Mouse (Mus musculus) right cerebral cortex, adult 2 months (tissue): ENCODE results near the gene Sar1a.

ENCODE experiments used
- DNase-seq, 2 experiments: peaks; one replicate each; pipeline ENCODE4 v3.0.0; 2021 to 2022; ENCODE audit warnings: low spot score in 2 of 2

Gene Sar1a

GRCm38 (mm10) chr10:61680015-61680913 lies at the start of gene Sar1a:
Gene Sar1a, plus strand, starts transcription at chr10:61680299.
- DNase-seq, result peak; percentile 96 to 98

GRCm38 (mm10) chr10:61632445-61632844 lies 47.7 kb upstream of the Sar1a start:
- no peak for DNase-seq

- DNase-seq, result no peak
Measured at GRCm38 (mm10) chr10:61637055-61637454, 43.0 kb upstream of the Sar1a start.

GRCm38 (mm10) chr10:61640363-61640762 lies 39.7 kb upstream of the Sar1a start:
- no peak for DNase-seq

GRCm38 (mm10) chr10:61646557-61646956 lies 33.5 kb upstream of the Sar1a start:
- no peak for DNase-seq

GRCm38 (mm10) chr10:61647790-61648736 lies 32.0 kb upstream of the Sar1a start, which contains the start of gene Ppa1:
Gene Ppa1, plus strand, starts transcription at chr10:61648552.
- peak; percentile 84 to 85 for DNase-seq

GRCm38 (mm10) chr10:61648737-61649645 lies 31.1 kb upstream of the Sar1a start:
- DNase-seq, result peak; percentile 22

GRCm38 (mm10) chr10:61654105-61654504 lies 26.0 kb upstream of the Sar1a start:
- no peak for DNase-seq

- DNase-seq, result no peak
Measured at GRCm38 (mm10) chr10:61654691-61655090, 25.4 kb upstream of the Sar1a start.

GRCm38 (mm10) chr10:61655188-61655587 lies 24.9 kb upstream of the Sar1a start:
- DNase-seq, result no peak

GRCm38 (mm10) chr10:61656928-61657882 lies 22.9 kb upstream of the Sar1a start:
- no peak for DNase-seq

GRCm38 (mm10) chr10:61657985-61658384 lies 22.1 kb upstream of the Sar1a start:
- peak in 1 of 2 experiments; percentile 42 for DNase-seq

- DNase-seq, result no peak
Measured at GRCm38 (mm10) chr10:61661887-61662286, 18.2 kb upstream of the Sar1a start.

- no peak for DNase-seq
Measured at GRCm38 (mm10) chr10:61662391-61662988, 17.6 kb upstream of the Sar1a start.

- DNase-seq, result no peak
Measured at GRCm38 (mm10) chr10:61665111-61665510, 15.0 kb upstream of the Sar1a start.

GRCm38 (mm10) chr10:61665651-61666050 lies 14.4 kb upstream of the Sar1a start:
- no peak for DNase-seq

- DNase-seq, result no peak
Measured at GRCm38 (mm10) chr10:61669289-61669688, 10.8 kb upstream of the Sar1a start.

GRCm38 (mm10) chr10:61669896-61670295 lies 10.2 kb upstream of the Sar1a start:
- no peak for DNase-seq

GRCm38 (mm10) chr10:61670758-61671157 lies 9.3 kb upstream of the Sar1a start:
- no peak for DNase-seq

GRCm38 (mm10) chr10:61675935-61676334 lies 4.2 kb upstream of the Sar1a start:
- DNase-seq, result no peak
